Mouse (Mus musculus) adrenal gland, postnatal 0 days (tissue): Measurements from ENCODE around the gene Lamtor2. TPM values are rescaled to one million over a fixed set of nuclear protein-coding genes. Genes with fewer than 3 reads are reported as not detected.

Source experiments
- microRNA-seq: library from miRNA; unstranded; fragments of <30 nt; microRNA quantifications from one replicate; pipeline ENCODE4, GENCODE M21; 2016; ENCODE audit warnings: borderline replicate concordance; ENCODE audit not compliant: insufficient number of aligned reads
- polyA plus RNA-seq: library from polyadenylated mRNA; unstranded; fragments of >200 nt; fragmentation: Nextera tagmentation; extraction: Ambion mirVana; gene quantifications from 2 replicates; pipeline ENCODE4 v1.2.1, GENCODE M21; 2015

Lamtor2 gene
- 141 and 169 TPM in 2 replicates for polyA plus RNA-seq

DNA sequence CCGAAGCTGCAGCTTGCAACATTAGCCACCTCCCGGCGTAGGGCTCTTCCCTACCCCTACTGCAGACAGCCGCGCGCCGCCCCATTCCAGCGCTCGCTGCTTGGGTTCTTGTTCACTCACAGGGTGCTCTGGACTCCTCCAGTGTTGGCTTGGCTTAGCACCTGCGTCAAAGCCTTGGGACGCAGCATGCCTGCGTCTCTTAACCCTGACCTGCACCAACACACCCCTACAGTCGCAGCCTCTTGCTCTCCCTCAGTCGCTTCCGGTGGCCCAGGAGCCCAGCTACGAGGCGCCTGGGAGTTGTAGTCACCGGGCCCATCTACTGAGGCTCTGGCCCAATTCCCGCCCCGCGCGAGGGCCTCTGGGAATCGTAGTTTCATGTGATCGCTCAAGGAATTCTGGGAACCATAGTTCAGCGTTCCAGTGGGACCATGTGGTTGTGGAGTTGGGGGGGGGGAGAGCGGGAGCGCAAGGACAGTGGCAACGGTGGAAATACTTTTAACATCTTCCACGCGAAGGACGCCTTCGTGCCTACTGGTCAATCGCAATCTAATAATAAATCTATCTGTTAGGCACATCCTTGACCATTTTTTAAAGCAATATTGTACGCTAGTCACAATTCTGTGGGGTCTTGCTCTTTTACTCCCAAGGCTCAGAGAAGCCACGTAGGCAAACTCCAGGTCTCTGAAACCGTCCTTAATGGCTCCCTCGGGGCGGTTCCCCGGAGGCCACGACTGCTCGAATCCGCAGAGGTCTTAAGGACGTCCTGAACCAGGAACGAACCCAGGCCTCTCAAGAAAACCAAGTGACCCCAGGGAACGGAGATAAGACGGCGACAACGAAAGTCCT is at the start of gene Lamtor2:
TSS of gene Lamtor2 (minus strand) at position 399 of the 849 bp plus-strand sequence.

DNA sequence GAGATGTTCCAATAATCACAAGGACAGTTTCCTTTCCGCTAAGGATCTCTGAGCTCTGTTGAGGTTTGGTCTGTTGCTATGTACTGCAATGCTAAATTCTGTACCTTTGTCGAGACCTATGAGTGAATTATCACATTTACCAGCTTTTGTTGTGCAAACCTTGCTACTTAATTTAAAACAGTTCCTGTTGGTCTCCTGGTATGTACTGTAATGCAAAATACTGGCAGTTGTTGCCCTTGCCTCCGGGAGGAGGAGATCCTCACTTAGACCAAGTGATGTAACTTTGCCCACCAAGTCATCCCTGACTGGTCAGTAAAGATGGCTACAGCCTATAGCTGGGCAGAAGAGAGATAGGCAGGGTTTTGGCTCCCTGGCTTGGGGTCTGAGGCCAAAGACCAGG is 22.7 kb upstream of the Lamtor2 start, which contains the start of gene Ssr2:
TSS of gene Ssr2 (plus strand) at position 337 of the 400 bp plus-strand sequence.

DNA sequence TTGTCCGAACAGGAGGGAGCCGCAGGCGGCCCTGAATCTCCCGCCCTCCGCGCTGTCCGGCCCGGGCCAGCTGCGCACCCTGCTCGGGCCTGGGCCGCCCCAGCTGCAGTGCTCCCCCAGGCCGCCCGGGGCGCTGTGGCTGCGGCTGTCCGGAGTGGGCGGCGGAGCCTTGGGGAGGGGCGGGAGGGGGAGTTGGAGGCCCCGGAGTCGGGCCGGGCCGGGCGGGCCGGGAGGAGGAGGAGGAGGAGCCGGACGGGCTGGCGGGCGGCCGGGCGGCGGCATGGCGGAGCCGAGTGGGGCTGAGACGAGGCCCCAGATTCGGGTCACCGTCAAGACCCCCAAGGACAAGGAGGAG is 628 bp upstream of the Lamtor2 start, which contains the start of gene Ubqln4:
TSS of gene Ubqln4 (plus strand) at position 234 of the 355 bp plus-strand sequence.

DNA sequence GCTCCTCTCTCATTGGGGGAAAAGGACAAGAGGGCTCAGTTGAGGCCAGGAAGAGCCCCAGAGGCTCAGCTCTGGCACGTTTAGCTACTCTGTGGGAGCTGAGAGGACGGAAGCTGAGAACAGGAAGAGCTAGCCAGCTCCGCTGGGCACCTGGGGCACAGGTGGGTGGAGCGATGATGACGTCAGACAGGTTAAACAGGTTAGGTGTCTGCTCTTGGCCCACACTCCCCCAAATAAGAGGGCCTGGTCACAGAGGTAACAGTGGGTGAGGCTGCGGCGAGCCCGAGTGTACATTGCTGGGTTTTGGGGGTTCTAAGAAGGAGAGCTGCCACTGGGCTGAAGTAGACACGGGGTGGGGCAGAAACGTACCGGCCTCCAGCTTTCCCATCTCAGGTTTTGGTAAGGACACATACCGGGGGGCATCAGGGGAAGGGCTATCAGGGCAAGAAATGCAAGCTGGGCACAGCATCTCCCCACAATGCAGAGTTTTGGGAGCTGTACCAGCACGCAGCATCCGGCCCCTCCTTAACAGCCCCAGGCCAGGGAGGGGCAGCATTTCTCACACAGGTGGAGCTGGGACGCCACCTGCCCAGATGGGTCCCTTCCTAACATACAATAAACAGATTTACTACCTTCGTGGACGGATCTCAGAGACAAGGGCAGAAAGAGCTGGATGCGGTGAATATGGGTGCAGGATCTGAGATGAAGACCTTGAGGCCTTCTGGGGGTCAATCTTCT is 4.5 kb downstream of the Lamtor2 start, which contains the start of gene Rab25:
TSS of gene Rab25 (minus strand) at position 121 of the 738 bp plus-strand sequence.

DNA sequence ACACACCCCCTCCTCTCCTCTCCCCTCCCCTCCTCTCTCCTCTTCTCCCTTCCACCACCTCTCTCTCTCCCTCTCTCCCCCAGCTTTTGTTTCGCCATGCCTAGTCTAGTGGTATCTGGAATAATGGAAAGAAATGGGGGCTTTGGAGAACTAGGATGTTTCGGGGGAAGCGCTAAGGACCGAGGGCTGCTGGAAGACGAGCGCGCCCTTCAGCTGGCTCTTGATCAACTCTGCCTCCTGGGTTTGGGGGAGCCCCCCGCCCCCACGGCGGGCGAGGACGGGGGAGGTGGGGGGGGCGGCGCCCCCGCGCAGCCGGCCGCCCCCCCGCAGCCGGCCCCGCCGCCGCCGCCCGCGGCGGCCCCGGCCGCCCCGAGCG is 20.6 kb downstream of the Lamtor2 start, which contains the start of gene Mex3a:
TSS of gene Mex3a (plus strand) at position 97 of the 376 bp plus-strand sequence.

DNA sequence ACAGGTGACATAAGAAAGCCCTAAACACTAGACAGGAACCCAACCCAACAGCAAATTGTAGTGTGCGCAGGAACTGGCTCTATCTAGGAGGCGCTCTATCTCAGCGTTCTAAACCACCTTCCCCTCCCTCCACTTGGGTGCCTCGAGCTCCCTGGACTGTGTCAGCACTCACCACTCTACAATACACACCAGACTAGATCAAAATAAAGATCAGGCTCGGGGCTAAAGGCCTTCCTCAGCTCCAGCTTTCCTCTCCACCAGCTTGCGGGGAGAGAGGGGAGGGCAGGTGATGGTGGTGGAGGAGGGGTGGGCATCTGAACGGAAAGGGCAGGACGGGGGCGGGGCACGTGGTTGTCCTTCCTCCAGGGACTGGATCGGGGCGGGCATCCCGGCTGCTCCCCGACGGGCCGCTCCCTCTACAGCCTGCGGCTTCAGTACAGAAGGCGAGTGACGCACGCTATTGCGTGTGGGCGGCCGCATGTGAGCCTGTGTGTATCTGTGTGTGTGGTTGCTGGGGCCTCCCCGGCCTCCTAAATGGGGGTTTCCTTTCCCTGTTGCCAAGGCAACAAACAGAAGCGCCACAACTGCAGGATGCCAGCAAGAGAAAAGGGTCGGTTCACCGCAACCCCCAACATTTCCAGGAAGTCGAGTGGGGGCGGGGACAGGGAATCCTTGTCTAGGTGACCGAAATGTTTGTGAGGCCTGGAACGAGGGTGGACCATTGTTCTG is 43.0 kb downstream of the Lamtor2 start, which contains the start of gene Lmna:
TSS of gene Lmna (minus strand) at position 265 of the 729 bp plus-strand sequence.

Small RNAs within 50 kb of the gene (microRNA-seq; reads per million reads assigned to microRNA genes)
- gene Mir1905: not detected

Other genes with a start within 250 kb of the Lamtor2 start
- gene Glmp, start 228.1 kb downstream of the Lamtor2 start, polyA plus RNA-seq: 174 and 296 TPM in 2 replicates
- gene Tmem79, start 216.9 kb downstream of the Lamtor2 start, polyA plus RNA-seq: 2.1 and 2.2 TPM in 2 replicates
- gene Smg5, start 216.8 kb downstream of the Lamtor2 start, polyA plus RNA-seq: 15.7 and 22.3 TPM in 2 replicates
- gene Paqr6, start 188.5 kb downstream of the Lamtor2 start, polyA plus RNA-seq: 24.2 and 53.0 TPM in 2 replicates
- gene Bglap3, start 180.3 kb downstream of the Lamtor2 start, polyA plus RNA-seq: 0.55 TPM in 1 of 2 replicates, not detected in the other
- not detected in 2 replicates for gene Bglap2, start 174.4 kb downstream of the Lamtor2 start, polyA plus RNA-seq
- 0.59 and 0.93 TPM in 2 replicates for gene Bglap, start 168.6 kb downstream of the Lamtor2 start, polyA plus RNA-seq
- 46.1 and 61.3 TPM in 2 replicates for gene Pmf1, start 142.7 kb downstream of the Lamtor2 start, polyA plus RNA-seq
- gene Slc25a44, start 127.9 kb downstream of the Lamtor2 start, polyA plus RNA-seq: 12.5 and 15.6 TPM in 2 replicates
- 4.1 and 5.2 TPM in 2 replicates for gene Sema4a, start 91.9 kb downstream of the Lamtor2 start, polyA plus RNA-seq
- 128 and 130 TPM in 2 replicates for gene Lmna, start 43.1 kb downstream of the Lamtor2 start, polyA plus RNA-seq
- gene Mex3a, start 20.7 kb downstream of the Lamtor2 start, polyA plus RNA-seq: 2.7 and 3.6 TPM in 2 replicates
- 0.58 and 0.88 TPM in 2 replicates for gene Rab25, start 4.8 kb downstream of the Lamtor2 start, polyA plus RNA-seq
- gene Ubqln4, start 684 bp upstream of the Lamtor2 start, polyA plus RNA-seq: 19.2 and 23.5 TPM in 2 replicates
- gene Ssr2, start 22.8 kb upstream of the Lamtor2 start, polyA plus RNA-seq: 269 and 288 TPM in 2 replicates
- 33.7 and 39.2 TPM in 2 replicates for gene Arhgef2, start 52.9 kb upstream of the Lamtor2 start, polyA plus RNA-seq
- not detected in 2 replicates for gene Rxfp4, start 100.1 kb upstream of the Lamtor2 start, polyA plus RNA-seq
- gene Khdc4, start 132.7 kb upstream of the Lamtor2 start, polyA plus RNA-seq: 26.2 and 51.8 TPM in 2 replicates
- gene Rit1, start 163.8 kb upstream of the Lamtor2 start, polyA plus RNA-seq: 104 and 106 TPM in 2 replicates
- gene Syt11, start 222.1 kb upstream of the Lamtor2 start, polyA plus RNA-seq: 29.3 and 76.7 TPM in 2 replicates